Mouse (Mus musculus) urinary bladder, postnatal 25 days (tissue): ENCODE measurements at regions not wholly inside any gene's neighbourhood (a gene's known extent, or its start where the extent isn't known, plus 50 kb on each side); places are given as distances from the start of the nearest gene placed in this dataset.

ENCODE experiments used
- DNase-seq: peaks from one replicate; pipeline ENCODE4 v3.0.0; 2022; ENCODE audit warnings: low spot score

DNA sequence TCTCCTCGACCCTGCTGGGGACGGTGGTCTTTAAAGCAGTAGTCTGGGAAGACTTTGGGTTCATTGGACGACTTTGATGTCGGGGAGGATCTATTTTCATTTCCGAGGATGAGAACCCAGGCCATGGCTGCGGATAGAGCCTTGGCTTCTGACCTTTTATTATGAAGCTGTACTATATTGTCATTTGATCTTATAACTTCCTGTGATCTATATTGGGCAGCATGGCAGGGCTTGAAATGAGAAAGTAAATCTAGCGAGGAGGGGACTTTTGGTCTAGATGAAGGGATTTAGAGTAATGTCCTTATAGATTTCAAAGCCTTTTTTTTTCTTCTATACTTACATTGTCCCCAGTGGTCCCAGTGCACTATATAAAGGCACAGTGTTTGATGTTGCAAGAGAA lies 172.8 kb upstream of the Stt3b start:
- no peak for DNase-seq

DNA sequence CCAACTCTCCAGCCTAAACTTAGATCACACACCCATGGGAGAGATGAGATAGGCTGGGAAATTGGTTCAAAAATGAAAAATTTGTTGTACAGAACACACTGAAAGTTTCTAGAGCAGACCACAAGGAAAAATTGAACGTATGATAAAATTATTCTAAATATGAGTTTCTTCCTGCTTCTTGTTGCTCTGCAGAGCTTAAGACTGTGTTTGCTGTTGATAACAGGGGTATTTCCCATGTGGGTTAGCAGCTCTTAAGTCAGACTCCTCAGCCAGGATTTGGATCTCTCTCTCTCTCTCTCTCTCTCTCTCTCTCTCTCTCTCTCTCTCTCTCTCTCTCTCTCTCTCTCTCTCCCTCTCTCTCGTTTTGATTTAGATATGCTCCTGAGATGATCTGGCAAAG lies 173.5 kb upstream of the Stt3b start:
- no peak for DNase-seq

DNA sequence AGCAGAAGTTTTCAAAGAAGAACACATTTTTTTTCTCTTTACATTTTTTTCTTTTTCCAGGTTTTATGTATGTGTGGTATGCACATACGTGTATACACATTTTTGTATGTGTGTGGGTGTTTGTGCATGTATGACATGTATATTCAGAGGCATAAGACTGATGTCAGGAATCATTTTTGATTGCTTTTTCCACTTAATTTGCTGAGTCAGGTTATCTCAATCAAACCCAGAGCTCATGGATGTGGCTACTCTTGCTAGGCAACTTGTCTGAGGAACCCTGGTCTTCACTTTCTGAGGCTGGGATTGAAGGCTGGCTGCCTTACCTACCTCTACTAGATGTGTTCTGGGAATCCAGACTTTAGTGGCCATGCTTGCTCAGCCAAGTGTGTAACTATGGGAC lies 174.2 kb upstream of the Stt3b start:
- no peak for DNase-seq

DNA sequence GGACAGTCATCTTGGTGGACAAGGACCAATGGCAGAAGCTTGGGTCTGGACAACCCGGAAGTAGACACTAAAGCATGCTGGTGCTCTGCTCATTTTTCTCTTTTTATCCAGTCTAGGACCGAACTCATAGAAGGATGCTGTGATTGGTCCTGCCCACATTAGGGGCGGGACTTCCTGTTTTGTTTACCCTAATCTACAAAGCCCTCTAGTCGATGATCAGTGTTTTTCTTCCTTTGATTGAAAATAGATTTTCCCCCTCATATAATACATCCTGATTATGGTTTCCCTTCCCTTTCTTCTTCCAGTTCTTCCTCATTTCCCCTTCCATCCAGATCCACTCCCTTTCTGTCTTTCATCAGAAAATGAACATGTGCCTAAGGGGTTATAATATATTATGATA lies 175.0 kb upstream of the Stt3b start:
- DNase-seq, result no peak

DNA sequence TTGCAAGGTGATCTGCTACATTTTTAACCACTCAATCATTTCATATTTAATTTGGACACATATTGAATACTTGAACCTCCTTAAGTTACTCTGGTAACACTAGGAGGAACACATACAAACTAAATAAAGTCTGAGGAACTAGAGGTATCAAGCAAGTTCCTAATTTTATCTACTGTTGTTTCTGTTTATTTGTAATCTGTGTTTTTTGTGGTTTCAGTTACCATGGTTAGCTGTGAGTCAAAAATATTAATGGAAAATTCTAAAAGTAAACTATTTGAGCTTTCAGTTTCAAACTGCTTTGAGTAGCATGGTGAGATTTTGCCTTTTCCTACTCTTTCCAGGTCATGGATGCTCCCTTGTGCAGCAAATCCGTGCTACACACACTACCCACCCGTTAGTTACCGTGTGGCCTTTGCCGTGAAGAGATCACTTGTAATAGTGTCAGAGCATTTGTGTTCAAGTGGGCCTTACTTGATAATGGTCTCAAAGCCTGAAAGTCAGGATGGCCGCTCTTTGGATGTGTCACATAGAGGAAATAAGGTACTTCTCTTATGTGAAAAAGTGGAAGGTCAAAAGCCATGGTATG lies 177.0 kb upstream of the Stt3b start:
- no peak for DNase-seq

DNA sequence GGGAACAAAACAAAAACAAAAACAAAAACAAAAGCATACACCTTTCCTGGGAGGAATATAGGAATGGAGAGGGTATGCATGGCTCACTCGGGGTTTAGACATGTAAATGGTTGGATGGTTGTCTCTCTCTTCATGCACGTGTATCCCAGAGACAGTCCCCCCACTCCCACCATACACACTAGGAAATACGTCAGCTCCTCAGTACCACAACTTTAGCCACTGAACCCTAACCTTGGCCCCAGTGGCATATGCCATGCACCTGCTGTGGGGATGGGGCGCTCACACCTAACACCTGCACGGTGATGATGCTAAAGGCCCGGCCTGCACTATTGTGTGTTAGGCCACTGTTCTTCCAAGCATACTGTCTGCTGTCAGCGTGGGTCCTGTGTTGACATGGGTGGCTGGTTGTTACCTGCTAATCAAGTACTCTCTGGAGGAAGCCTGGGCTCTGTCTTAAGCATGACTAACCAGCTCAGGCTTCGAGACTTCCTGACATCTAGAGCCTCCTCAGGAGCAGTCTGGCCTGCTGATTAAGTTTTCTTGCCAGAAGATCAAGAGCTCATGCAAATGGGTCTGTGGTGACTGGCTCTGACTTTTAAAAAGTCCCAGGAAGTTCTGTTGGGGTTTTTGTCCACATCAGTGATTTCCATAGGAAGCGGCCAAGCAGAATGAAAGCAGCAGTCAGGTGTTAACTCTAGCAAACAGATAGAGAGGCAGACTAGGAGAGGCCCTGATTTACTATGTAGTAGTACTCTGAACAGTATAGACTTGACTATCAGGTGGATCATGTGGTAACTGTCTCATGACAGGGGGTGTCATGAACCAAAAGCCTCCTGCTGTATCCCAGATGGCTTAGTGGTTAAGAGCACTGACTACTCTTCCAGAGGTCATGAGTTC lies 178.9 kb upstream of the Stt3b start:
- DNase-seq, result no peak

DNA sequence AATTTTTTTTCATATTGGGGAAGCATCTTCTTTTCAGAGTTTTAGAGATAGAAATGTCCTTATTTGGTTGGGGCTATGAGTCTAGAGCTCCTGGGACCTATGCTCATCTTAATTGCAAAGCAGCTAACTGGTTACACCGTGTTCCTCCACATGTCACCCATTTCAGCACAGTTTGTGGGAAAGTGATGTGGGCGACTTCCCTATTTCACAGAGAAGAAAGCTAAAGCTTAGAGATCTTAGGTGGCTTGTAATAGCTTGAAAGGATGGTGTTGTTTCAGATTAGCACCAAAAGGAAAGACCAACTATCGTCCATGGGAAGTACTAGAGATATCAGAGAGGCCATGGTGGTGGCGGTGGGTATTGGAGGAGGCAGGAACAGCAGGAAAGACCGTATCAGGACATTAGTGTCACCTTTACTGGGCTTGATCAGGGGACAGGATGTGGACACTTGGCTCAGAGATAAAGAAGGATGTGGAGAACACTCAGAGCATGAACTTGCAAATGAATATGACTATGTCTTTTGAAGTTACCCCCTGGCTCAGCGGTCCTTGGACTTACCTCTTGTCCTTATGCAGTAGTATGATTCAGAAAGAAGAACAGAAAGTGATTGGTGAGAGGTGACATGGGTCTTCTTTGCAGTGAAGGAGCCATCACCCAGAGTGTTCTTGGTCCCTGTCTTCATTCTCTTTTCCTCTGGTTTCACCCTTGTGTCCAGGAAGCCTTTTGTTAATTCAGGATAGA lies 182.4 kb upstream of the Stt3b start:
- no peak for DNase-seq

DNA sequence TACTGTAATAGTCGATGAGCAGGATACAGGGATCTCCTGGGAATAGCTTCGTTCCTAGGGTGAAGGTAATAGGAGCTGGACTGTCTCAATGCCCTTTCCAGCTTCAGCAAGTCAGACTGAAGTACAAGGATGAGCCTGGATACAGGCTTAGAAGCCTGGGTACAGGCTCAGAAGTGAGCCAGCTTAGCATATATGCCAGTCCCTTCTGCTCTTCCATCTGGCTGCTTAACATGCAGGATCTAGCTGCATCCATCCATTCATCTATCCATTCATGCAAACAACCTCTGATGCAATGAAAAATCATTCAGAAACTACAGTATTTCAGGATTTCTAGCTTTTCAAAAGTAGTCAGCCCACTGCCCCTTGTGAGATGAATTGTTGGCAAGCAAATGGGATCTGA lies 183.5 kb upstream of the Stt3b start:
- DNase-seq, result no peak

DNA sequence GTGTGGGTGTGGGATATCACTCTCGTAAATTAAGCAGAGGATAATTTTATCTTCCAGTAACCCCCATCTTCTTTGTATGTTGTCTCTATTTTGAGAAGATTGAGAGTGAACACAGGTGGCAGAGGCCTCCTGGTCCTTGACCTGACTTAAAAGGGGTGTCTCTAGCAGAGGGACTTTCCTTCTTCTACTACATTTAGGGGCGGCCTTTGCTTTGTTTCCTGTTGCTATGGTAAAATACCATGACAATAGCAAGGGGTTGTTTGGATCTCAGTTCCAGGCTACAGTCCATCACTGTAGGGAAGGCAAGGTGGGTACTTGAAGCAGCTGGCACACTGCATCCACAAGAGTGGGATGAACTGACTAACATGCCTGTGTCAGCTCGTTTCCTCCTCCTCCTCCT lies 189.3 kb upstream of the Stt3b start:
- DNase-seq, result no peak

DNA sequence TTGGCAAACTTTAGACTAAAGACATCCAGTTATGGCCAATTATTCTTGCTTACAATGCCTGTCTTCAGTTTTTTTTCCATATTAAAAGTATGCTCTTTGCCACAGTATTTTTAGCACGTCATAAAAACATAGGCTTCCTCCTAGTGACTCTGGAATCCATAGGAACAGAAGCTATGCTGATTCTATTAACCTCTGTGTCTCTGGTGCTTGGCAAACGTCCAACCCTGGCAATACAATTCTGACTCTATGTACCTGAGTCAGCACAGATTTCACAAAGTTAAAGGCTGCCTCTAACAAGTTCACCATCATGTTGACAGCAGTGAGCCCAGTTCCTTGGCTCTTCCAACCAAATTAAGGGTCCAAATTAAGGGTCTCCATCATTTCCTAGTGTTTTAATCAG lies 194.6 kb upstream of the Stt3b start:
- no peak for DNase-seq

DNA sequence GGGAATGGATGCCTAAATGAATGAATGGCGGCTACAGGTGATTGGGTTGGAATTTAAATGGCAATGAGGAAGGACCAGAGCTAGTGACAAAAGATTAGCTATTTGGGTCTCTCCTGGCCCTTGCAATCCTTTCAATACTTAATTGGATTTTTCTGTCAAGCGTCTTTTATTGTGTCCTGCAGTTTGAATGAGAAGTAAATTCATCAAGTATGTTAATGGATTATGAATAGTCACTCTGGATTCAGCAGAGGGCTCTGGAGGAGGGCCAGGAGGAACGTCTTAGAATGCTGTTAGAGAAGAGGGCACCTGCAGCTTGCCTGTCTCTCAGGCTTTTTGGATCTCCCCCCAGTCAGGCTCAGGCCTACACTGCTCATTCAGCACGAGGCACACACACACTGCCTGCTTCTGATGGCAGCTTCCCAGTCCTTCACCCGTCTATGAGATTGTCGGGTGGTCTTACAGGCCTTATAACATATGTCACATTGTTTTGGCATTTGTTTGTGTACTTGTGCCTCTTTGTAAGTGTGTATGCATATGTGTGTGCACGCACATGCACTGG lies 197.0 kb upstream of the Stt3b start:
- DNase-seq, result no peak

DNA sequence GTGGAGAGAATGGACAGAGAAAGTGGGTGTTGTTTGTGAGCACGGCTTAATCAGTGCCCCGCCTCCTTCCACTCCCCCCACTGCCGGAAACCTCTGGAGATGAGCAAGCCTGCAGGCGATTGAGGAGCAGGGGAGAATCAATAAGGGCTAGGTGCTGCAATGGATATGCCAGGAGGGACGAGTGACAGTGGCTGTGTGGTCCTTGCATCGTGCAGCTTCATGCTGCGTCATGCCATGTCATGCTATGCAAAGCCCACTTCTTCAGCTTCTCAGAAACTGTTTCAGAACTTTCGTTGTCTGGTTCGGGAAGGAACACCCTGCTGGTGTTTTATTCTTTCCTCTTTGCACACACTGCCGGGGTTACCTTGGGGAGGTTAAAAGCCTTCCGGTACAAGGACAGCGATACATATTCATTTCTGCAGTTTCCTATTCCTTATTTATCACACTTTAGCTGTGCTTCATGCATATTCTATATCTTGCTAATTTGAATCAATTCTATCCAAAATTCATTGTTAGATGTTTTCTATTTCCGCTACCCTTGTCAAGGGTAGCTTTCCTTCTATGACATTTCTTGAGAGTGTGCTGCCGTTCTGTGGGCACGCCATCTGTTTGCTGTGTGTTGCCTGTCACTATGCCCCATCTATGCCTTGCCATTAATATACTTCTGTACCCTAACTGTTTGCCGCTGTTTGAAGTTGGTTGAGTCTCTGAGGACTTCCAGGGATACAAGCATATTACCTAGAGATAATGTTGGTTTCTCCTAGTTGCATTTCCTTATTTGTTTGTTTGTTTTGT lies 202.8 kb upstream of the Stt3b start:
- no peak for DNase-seq

DNA sequence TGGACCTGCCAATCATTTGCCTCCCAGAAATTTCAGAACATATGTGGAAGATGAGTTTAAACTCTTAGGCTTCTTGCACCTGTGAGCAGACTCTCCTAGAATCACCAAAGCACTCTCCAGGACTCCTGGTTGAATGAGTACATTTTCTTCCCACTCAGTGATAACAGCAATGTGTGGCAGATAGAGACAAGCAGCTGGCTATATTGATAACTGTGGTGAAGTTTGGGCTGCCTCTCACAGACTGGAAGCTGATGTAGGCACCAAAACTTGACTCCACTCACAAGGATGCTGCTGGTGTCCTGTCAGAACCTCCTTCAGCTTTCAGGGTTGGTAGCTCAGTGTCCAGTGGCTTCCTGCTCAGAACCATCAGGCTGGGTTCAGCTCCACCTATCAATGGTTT lies 207.7 kb upstream of the Stt3b start:
- DNase-seq, result no peak

DNA sequence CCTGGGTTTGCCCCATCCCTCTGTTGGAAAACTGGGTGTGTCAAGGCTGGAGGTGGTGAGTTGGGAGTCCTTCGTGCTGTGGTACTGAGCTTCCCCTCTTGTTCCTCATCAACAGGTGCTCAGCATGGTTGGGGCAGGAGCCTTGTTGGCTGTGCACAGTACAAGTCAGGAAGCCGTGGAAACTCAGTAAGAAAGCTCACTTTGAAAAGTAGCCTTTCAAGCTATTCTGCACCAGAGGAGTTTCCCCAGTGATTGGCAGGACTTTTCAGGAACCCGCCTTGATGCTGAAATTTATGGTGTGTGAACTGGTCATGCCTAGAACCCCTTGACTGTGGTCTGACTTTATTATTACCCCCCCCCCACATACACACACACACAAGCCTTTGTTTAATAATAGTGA lies 213.9 kb upstream of the Stt3b start:
- no peak for DNase-seq

DNA sequence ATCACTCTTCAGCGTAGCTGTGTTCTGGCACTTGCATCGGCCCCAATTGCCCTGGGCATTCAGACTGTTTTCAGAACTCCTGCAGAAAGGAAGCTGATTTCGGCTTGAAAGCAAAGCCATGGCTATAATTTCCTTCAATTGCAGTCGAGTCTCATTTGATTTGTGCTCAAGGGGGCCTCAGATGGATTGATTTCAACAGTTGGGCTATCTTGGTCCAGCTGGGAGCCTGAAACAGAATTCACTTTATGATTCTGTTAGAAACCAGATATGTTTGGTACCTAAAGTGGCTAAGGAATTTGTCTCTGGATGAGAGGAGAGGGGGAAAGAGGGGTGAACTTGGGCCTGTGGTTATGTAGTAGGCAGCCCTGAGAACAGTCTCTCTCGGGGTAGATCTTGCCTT lies 214.4 kb upstream of the Stt3b start:
- DNase-seq, result no peak

DNA sequence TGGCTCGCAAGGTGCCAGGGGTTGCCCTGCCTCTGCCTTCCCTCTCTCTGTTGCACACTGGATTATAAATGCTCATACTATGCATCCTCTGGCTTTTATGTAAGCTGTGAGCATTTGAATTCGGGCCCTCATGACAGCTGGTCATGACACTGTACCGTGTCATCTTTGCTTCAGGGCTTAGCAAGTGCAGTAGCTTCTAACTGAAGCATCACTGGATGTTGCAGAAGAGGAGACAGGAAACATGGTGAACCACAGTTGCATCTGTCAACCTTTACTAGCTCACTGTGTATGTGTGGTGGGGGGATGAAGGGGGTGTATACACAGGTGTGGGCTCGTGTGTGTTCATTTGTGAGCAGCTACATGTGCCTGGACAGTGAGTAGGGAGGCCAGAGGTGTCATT lies 216.1 kb upstream of the Stt3b start:
- no peak for DNase-seq

DNA sequence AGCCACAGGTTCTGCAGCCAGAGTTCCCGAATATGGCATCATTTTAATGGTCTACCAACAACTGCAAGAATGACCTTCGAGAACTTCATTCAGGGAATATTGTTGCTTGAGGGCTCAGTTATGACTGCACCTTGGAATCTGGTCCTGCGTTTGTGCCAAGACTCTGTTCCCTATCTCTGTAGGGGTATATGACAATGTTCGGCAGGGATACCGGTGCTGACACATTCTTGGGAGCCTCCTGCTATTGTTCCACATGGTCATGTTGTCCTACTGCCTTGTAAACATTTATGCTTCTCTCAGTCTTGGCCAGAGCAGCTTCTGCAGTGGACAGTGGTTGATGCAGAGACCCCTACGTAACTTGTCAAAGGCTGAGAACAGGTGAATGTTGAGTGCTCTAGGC lies 216.8 kb upstream of the Stt3b start:
- no peak for DNase-seq

DNA sequence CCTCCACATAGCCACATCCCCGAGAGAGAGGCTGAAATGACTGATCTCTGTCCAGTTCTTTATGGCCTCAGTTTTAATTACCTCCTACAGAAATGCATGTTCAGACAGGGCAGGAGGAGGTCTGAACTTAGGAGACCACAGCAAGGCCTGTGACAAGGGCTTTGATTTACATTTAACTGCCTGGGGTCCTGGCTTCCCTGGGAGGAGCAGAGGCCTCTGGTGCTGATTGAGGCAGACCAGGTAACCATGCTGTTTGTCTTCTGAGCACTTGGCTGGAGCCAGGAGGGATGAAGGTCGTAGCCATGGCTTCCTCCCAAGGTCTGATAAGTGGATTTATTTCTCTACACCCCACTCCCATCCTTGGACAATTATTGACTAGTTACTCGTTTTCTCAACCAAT lies 224.0 kb upstream of the Stt3b start:
- DNase-seq, result no peak

DNA sequence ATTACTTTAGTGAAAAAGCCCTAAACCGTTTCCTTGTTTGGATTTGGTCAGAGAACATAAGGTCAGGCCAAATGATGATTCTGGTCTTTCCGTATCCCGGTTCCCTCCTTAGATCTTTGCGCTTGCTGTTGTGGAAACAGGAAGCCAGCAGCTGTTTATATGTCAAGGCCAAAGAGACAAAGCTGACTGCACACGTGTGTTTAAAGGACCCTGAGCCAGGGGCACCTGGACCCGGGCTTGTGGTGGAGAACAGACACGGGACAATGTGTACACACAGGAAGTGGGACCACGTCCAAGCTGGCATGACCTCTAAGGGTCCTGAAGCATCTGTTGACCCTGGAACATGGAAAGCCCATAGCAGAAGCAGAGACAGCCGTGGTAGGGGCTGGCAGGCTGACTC lies 233.4 kb upstream of the Stt3b start:
- no peak for DNase-seq

DNA sequence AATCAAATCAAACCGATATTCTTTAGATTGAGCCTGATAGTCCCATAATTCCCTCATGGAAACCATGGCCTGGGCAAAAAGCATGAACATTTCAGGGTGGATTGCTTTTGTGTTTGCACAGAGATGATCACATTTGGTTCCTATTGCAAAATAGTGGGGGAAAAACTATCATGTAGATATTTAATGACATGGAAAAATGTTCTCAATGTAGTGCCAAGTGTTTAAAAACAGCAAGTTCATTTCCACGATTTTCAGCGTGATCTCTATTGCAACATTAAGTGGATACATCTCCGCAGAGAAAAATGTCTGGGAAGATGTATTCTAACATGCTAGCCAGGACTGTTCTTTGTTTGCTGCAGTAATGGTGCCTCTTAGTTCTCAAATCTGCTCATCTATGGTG lies 235.0 kb upstream of the Stt3b start:
- DNase-seq, result no peak

DNA sequence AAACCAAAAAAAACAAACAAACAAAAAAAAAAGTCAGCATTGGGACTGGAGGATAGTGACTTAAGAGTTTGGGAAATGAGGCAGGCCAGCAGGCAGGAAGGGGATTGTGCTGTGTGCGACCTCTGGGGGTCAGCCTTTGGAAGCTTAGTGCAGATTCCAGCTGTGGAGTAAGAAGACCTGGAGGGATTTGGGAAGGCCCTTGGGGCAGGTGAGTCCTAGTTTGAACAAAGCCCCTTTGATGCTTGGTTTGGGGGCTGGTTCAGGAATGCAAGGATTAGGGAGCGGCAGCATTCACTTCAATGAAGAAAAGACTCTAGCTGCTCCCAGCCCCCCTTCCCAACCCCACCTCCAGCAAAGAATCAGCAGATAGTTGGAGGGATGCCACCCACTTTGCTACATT lies 235.6 kb upstream of the Stt3b start:
- DNase-seq, result no peak
